Mouse (Mus musculus): Measurements from ENCODE around the gene Nipsnap3b. TPM values are rescaled to one million over a fixed set of nuclear protein-coding genes. Genes with fewer than 3 reads are reported as not detected.

Gene Nipsnap3b
- polyA plus RNA-seq (2015; fragmentation: Nextera tagmentation; extraction: Ambion mirVana), result 146 and 162 TPM in 2 replicates

- Histone ChIP-seq H3K9me3 (ENCODE audit: control insufficient read depth, low read length) (peaks cover 3% of the 10 kb centered on the region; the same call in 1 of the 2 replicates), H3K27ac (ENCODE audit: low read length) (peak within 1 kb of the TSS; percentile 82), H3K4me1 (ENCODE audit: control insufficient read depth, insufficient read depth, low read length) (no peaks in the 10 kb centered on the region), H3K4me3 (ENCODE audit: low read length) (peak within 1 kb of the TSS; percentile 79), H3K4me2 (ENCODE audit: low read depth, low read length) (peak within 1 kb of the TSS; percentile 72), H3K36me3 (ENCODE audit: control insufficient read depth, insufficient read depth, low read length) (peaks cover 15% of the 10 kb centered on the region), H3K9ac (ENCODE audit: low read depth, low read length) (peak within 1 kb of the TSS; percentile 85), H3K27me3 (replicated peaks; ENCODE audit: control insufficient read depth, insufficient read depth, low read length) (no peaks in the 10 kb centered on the region)
- under 1% methylated on average over 63 of the region's 63 CpGs for WGBS
- peak; percentile 98 for ATAC-seq
Observed at GRCm38 (mm10) chr4:53011732-53012361, at the start of gene Nipsnap3b. TSS of gene Nipsnap3b (plus strand) at chr4:53011880.

GRCm38 (mm10) chr4:52964247-52964646 lies 47.4 kb upstream of the Nipsnap3b start, which contains the start of gene Olfr270:
TSS of gene Olfr270 (plus strand) at chr4:52964547.
- no peak within 1 kb of the TSS for H3K4me2 ChIP-seq (ENCODE audit: low read depth, low read length)
- H3K27me3 ChIP-seq (replicated peaks; ENCODE audit: control insufficient read depth, insufficient read depth, low read length), result no peaks in the 10 kb centered on the region
- H3K9ac ChIP-seq (ENCODE audit: low read depth, low read length), result no peak within 1 kb of the TSS
- no peak for ATAC-seq
- no peaks in the 10 kb centered on the region for H3K9me3 ChIP-seq (ENCODE audit: control insufficient read depth, low read length)
- no peaks in the 10 kb centered on the region for H3K4me1 ChIP-seq (ENCODE audit: control insufficient read depth, insufficient read depth, low read length)
- no peaks in the 10 kb centered on the region for H3K36me3 ChIP-seq (ENCODE audit: control insufficient read depth, insufficient read depth, low read length)
- no peak within 1 kb of the TSS for H3K27ac ChIP-seq (ENCODE audit: low read length)
- H3K4me3 ChIP-seq (ENCODE audit: low read length), result no peak within 1 kb of the TSS

DNA sequence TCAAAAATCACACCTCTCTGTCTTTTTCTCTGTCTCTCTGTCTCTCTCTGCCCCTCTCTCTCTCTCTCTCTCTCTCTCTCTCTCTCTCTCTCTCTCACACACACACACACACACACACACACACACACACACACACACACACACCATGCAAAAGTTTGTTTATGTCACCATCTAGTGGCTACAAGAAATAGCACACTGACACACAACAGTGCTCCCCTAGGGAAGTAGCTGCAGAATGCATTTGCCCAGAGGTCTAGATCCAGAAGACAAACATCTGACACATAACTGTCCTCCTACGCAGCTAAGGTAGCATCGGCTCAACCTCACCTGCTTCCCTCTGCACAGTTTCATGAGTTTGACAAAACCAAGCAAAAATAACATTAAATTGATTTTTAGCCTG lies 26.5 kb upstream of the Nipsnap3b start:
- no peaks in the 10 kb centered on the region for H3K9me3 ChIP-seq (ENCODE audit: control insufficient read depth, low read length)
- no peaks in the 10 kb centered on the region for H3K36me3 ChIP-seq (ENCODE audit: control insufficient read depth, insufficient read depth, low read length)
- H3K27ac ChIP-seq (ENCODE audit: low read length), result no peak overlapping the region
- H3K4me3 ChIP-seq (ENCODE audit: low read length), result no peak overlapping the region
- no peak for ATAC-seq
- WGBS, result 55% methylated on average over 2 of the region's 2 CpGs
- H3K9ac ChIP-seq (ENCODE audit: low read depth, low read length), result no peak overlapping the region
- H3K4me1 ChIP-seq (ENCODE audit: control insufficient read depth, insufficient read depth, low read length), result no peaks in the 10 kb centered on the region
- H3K4me2 ChIP-seq (ENCODE audit: low read depth, low read length), result no peak overlapping the region
- H3K27me3 ChIP-seq (replicated peaks; ENCODE audit: control insufficient read depth, insufficient read depth, low read length), result no peaks in the 10 kb centered on the region

- ATAC-seq, result no peak
- no peaks in the 10 kb centered on the region for H3K9me3 ChIP-seq (ENCODE audit: control insufficient read depth, low read length)
- H3K27ac ChIP-seq (ENCODE audit: low read length), result no peak overlapping the region
- no peaks in the 10 kb centered on the region for H3K27me3 ChIP-seq (replicated peaks; ENCODE audit: control insufficient read depth, insufficient read depth, low read length)
- H3K9ac ChIP-seq (ENCODE audit: low read depth, low read length), result no peak overlapping the region
- 78% methylated on average over 2 of the region's 2 CpGs for WGBS
- no peak overlapping the region for H3K4me3 ChIP-seq (ENCODE audit: low read length)
- H3K4me2 ChIP-seq (ENCODE audit: low read depth, low read length), result no peak overlapping the region
- H3K36me3 ChIP-seq (ENCODE audit: control insufficient read depth, insufficient read depth, low read length), result no peaks in the 10 kb centered on the region
- H3K4me1 ChIP-seq (ENCODE audit: control insufficient read depth, insufficient read depth, low read length), result no peaks in the 10 kb centered on the region
Observed at GRCm38 (mm10) chr4:52986266-52986665, 25.4 kb upstream of the Nipsnap3b start.

DNA sequence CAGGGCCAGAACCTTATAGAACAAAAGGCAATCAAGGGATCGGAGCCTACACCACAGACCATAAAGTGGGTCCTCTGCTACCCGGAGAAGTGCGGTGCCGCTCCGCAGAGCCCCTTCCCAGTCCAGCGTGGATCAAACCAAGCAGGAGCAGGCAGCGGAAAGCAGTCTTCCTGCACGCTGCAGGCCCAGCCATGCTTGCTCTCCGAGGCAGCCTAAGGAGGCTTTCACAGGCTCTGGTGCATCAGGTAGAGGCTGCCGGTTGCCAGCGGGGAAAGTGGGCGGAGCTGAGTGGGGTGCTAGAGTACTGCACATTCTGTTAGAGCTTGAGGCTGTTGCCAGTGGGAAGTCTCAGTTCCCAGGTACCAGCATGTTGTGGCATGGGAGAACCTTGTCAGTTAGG lies 22.4 kb upstream of the Nipsnap3b start, which contains the start of gene Nipsnap3a:
Gene Nipsnap3a (plus strand): TSS at position 25 of the 400 bp plus-strand sequence.
- Histone ChIP-seq H3K36me3 (ENCODE audit: control insufficient read depth, insufficient read depth, low read length) (no peaks in the 10 kb centered on the region), H3K9ac (ENCODE audit: low read depth, low read length) (peak within 1 kb of the TSS; percentile 43; the same call in 1 of the 2 replicates), H3K9me3 (ENCODE audit: control insufficient read depth, low read length) (no peaks in the 10 kb centered on the region), H3K4me1 (ENCODE audit: control insufficient read depth, insufficient read depth, low read length) (no peaks in the 10 kb centered on the region), H3K4me3 (ENCODE audit: low read length) (peak within 1 kb of the TSS; percentile 19; the same call in 1 of the 2 replicates), H3K27me3 (replicated peaks; ENCODE audit: control insufficient read depth, insufficient read depth, low read length) (no peaks in the 10 kb centered on the region), H3K4me2 (ENCODE audit: low read depth, low read length) (peak within 1 kb of the TSS; percentile 50), H3K27ac (ENCODE audit: low read length) (no peak within 1 kb of the TSS)
- 18% methylated on average over 12 of the region's 12 CpGs for WGBS
- 0 out of 2 replicates have a peak, but pooled peaks have one; percentile 21 for ATAC-seq

- ATAC-seq, result no peak
- Histone ChIP-seq H3K9ac (ENCODE audit: low read depth, low read length) (no peak overlapping the region), H3K9me3 (ENCODE audit: control insufficient read depth, low read length) (no peaks in the 10 kb centered on the region), H3K4me3 (ENCODE audit: low read length) (no peak overlapping the region), H3K27ac (ENCODE audit: low read length) (no peak overlapping the region), H3K27me3 (replicated peaks; ENCODE audit: control insufficient read depth, insufficient read depth, low read length) (no peaks in the 10 kb centered on the region), H3K36me3 (ENCODE audit: control insufficient read depth, insufficient read depth, low read length) (no peaks in the 10 kb centered on the region), H3K4me2 (ENCODE audit: low read depth, low read length) (no peak overlapping the region), H3K4me1 (ENCODE audit: control insufficient read depth, insufficient read depth, low read length) (no peaks in the 10 kb centered on the region)
- WGBS, result 93% methylated on average over 6 of the region's 6 CpGs
Observed at GRCm38 (mm10) chr4:52999449-52999848, 12.2 kb upstream of the Nipsnap3b start.

GRCm38 (mm10) chr4:53000154-53000553 lies 11.5 kb upstream of the Nipsnap3b start:
- Histone ChIP-seq H3K27ac (ENCODE audit: low read length) (no peak overlapping the region), H3K4me1 (ENCODE audit: control insufficient read depth, insufficient read depth, low read length) (no peaks in the 10 kb centered on the region), H3K36me3 (ENCODE audit: control insufficient read depth, insufficient read depth, low read length) (no peaks in the 10 kb centered on the region), H3K27me3 (replicated peaks; ENCODE audit: control insufficient read depth, insufficient read depth, low read length) (no peaks in the 10 kb centered on the region), H3K4me2 (ENCODE audit: low read depth, low read length) (no peak overlapping the region), H3K9me3 (ENCODE audit: control insufficient read depth, low read length) (no peaks in the 10 kb centered on the region), H3K9ac (ENCODE audit: low read depth, low read length) (no peak overlapping the region), H3K4me3 (ENCODE audit: low read length) (no peak overlapping the region)
- no peak for ATAC-seq
- WGBS, result 77% methylated on average over 8 of the region's 8 CpGs

DNA sequence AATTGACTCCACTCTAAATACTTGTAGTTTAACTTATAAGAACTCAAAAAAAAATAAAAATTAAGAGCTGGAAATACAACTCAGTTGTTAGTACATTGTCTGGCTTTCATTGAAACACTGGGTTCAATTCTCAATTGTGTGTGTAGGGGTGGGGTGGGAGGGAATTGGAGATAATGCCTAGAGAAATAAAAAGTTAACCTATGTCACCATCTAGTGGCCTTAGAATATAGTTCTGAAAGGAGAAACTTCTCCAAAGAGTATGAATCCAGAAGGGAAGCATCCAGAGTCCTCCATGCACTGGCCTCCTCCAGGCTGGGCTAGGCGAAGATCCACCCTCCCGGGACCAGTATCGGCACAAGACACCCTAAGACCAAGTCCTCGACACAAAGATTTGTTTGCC lies 2.5 kb upstream of the Nipsnap3b start:
- no peak overlapping the region for H3K9ac ChIP-seq (ENCODE audit: low read depth, low read length)
- no peak overlapping the region for H3K4me3 ChIP-seq (ENCODE audit: low read length)
- no peaks in the 10 kb centered on the region for H3K36me3 ChIP-seq (ENCODE audit: control insufficient read depth, insufficient read depth, low read length)
- no peaks in the 10 kb centered on the region for H3K9me3 ChIP-seq (ENCODE audit: control insufficient read depth, low read length)
- no peak for ATAC-seq
- WGBS, result 70% methylated on average over 4 of the region's 4 CpGs
- no peak overlapping the region for H3K4me2 ChIP-seq (ENCODE audit: low read depth, low read length)
- no peak overlapping the region for H3K27ac ChIP-seq (ENCODE audit: low read length)
- H3K4me1 ChIP-seq (ENCODE audit: control insufficient read depth, insufficient read depth, low read length), result no peaks in the 10 kb centered on the region
- no peaks in the 10 kb centered on the region for H3K27me3 ChIP-seq (replicated peaks; ENCODE audit: control insufficient read depth, insufficient read depth, low read length)

- Histone ChIP-seq H3K4me3 (ENCODE audit: low read length) (no peak overlapping the region), H3K9ac (ENCODE audit: low read depth, low read length) (no peak overlapping the region), H3K27ac (ENCODE audit: low read length) (no peak overlapping the region), H3K36me3 (ENCODE audit: control insufficient read depth, insufficient read depth, low read length) (0 out of 2 replicates have a peak, but pooled peaks cover under 1% of the 10 kb centered on the region), H3K27me3 (replicated peaks; ENCODE audit: control insufficient read depth, insufficient read depth, low read length) (no peaks in the 10 kb centered on the region), H3K9me3 (ENCODE audit: control insufficient read depth, low read length) (no peaks in the 10 kb centered on the region), H3K4me1 (ENCODE audit: control insufficient read depth, insufficient read depth, low read length) (no peaks in the 10 kb centered on the region), H3K4me2 (ENCODE audit: low read depth, low read length) (no peak overlapping the region)
- WGBS, result 81% methylated on average over 4 of the region's 4 CpGs
- no peak for ATAC-seq
Observed at GRCm38 (mm10) chr4:53009871-53010270, 1.8 kb upstream of the Nipsnap3b start.

Measured in intestine, embryonic 16.5 days (tissue).